Mouse (Mus musculus): ENCODE data around the gene Tchhl1. TPM values are rescaled to one million over a fixed set of nuclear protein-coding genes. Genes with fewer than 3 reads are reported as not detected.

The Tchhl1 gene
- polyA plus RNA-seq (2012; rRNA removed) = not detected in 2 replicates

GRCm38 (mm10) chr3:93468561-93468960 is at the start of gene Tchhl1:
Gene Tchhl1, plus strand, starts transcription at chr3:93468754.

GRCm38 (mm10) chr3:93442030-93442429 is 26.5 kb upstream of the Tchhl1 start, which contains the start of gene Tchh:
Gene Tchh, plus strand, starts transcription at chr3:93442330.

GRCm38 (mm10) chr3:93520330-93521193 is 52.0 kb downstream of the Tchhl1 start, which contains the start of gene S100a11:
Gene S100a11, plus strand, starts transcription at chr3:93520488.

Other genes with a start within 250 kb of the Tchhl1 start
- gene Flg, start 195.2 kb upstream of the Tchhl1 start, polyA plus RNA-seq (2012; rRNA removed) = 91.4 and 259 TPM in 2 replicates
- gene Hrnr, start 149.0 kb upstream of the Tchhl1 start, polyA plus RNA-seq (2012; rRNA removed) = 0.67 and 1.4 TPM in 2 replicates
- gene Rptn, start 75.1 kb upstream of the Tchhl1 start, polyA plus RNA-seq (2012; rRNA removed) = 4.3 and 6.0 TPM in 2 replicates
- gene Tchh, start 26.4 kb upstream of the Tchhl1 start, polyA plus RNA-seq (2012; rRNA removed) = 0.01 TPM in 1 of 2 replicates, not detected in the other
- gene S100a11, start 51.7 kb downstream of the Tchhl1 start, polyA plus RNA-seq (2012; rRNA removed) = 66.8 and 103 TPM in 2 replicates
- gene S100a10, start 86.3 kb downstream of the Tchhl1 start, polyA plus RNA-seq (2012; rRNA removed) = 8.6 and 12.4 TPM in 2 replicates
- not detected in 2 replicates for gene Tdpoz2, start 183.9 kb downstream of the Tchhl1 start, polyA plus RNA-seq (2012; rRNA removed)
- not detected in 2 replicates for gene Tdpoz1, start 207.6 kb downstream of the Tchhl1 start, polyA plus RNA-seq (2012; rRNA removed)
- gene Gm37596, start 224.3 kb downstream of the Tchhl1 start, polyA plus RNA-seq (2012; rRNA removed) = not detected in 2 replicates

All from stomach, adult 2 months (tissue).